Comparison of ENCODE assay signal across 10 mouse cellular contexts in genomic region chr10:75975216-75975615, GRCm38 (mm10). TPM values are rescaled to one million over a fixed set of nuclear protein-coding genes. Genes with fewer than 3 reads are reported as not detected.
DNase-seq lines count a peak whose midpoint lies in the region; ATAC-seq and TF ChIP-seq lines count a peak whose summit lies in the region.
"Had no signal": no experiment of that assay in that cellular context is flagged by ENCODE, and none has a peak within 500 bp of the region (broad histone marks: within the 10 kb centered on the region; RNA-seq: fewer than 3 reads in every experiment).

No protein-coding gene starts in this region.

- DNase-seq in gastrocnemius, adult 2 months = no peak
- DNase-seq in gastrocnemius, postnatal 14 days = no peak
- DNase-seq in 3T3-L1 (ENCODE audit: low read depth, low spot score) = peak; percentile 62
- DNase-seq in kidney, postnatal 14 days = peak; percentile 8
- no peak for DNase-seq in frontal cortex, postnatal 10 days (ENCODE audit: low spot score in 2 of 2)
- no peak for DNase-seq in layer of hippocampus, adult 9-10 months (ENCODE audit: low spot score)

- TF ChIP-seq POLR2A in ES-Bruce4 (IDR thresholded peaks at IDR 0.05; ENCODE audit: insufficient read depth, low read length) = no peak

- ATAC-seq in hindbrain, embryonic 12.5 days (ENCODE audit: low FRiP score) = no peak

- no peak overlapping the region for H3K4me3 ChIP-seq in gastrocnemius, adult 2 months
- H3K4me3 ChIP-seq in ES-Bruce4 (ENCODE audit: low read depth, low read length) = no peak overlapping the region
- no peak overlapping the region for H3K4me3 ChIP-seq in hindbrain, embryonic 12.5 days
- H3K4me3 ChIP-seq: heart, embryonic 13.5 days; limb, embryonic 12.5 days had no signal

- 78% methylated on average over 5 of the region's 5 CpGs for WGBS in hindbrain, embryonic 12.5 days

- H3K4me1 ChIP-seq in ES-Bruce4 (ENCODE audit: control insufficient read depth, insufficient read depth, low read length) = peaks cover 4% of the 10 kb centered on the region
- 0 out of 2 replicates have a peak, but pooled peaks cover 2% of the 10 kb centered on the region for H3K4me1 ChIP-seq in hindbrain, embryonic 12.5 days
- H3K4me1 ChIP-seq: heart, embryonic 13.5 days; limb, embryonic 12.5 days had no signal

- H3K4me2 ChIP-seq in hindbrain, embryonic 12.5 days (replicated peaks) = no peak overlapping the region
- H3K4me2 ChIP-seq: heart, embryonic 13.5 days; limb, embryonic 12.5 days had no signal

- no peak for TF ChIP-seq EP300 in ES-Bruce4 (IDR thresholded peaks at IDR 0.05; ENCODE audit: insufficient read depth, low read depth, low read length)

- no peak overlapping the region for H3K9ac ChIP-seq in ES-Bruce4 (ENCODE audit: low read depth, poor library complexity, severe bottlenecking)
- no peak overlapping the region for H3K9ac ChIP-seq in hindbrain, embryonic 12.5 days
- H3K9ac ChIP-seq: heart, embryonic 13.5 days; limb, embryonic 12.5 days had no signal

- H3K27ac ChIP-seq in gastrocnemius, adult 2 months = no peak overlapping the region
- no peak overlapping the region for H3K27ac ChIP-seq in ES-Bruce4 (ENCODE audit: insufficient read depth, low read length)
- no peak overlapping the region for H3K27ac ChIP-seq in hindbrain, embryonic 12.5 days
- H3K27ac ChIP-seq: heart, embryonic 13.5 days; limb, embryonic 12.5 days had no signal

- no peaks in the 10 kb centered on the region for H3K36me3 ChIP-seq in ES-Bruce4 (ENCODE audit: control insufficient read depth, insufficient read depth, low read length, poor library complexity, severe bottlenecking)
- no peaks in the 10 kb centered on the region for H3K36me3 ChIP-seq in hindbrain, embryonic 12.5 days
- H3K36me3 ChIP-seq: heart, embryonic 13.5 days; limb, embryonic 12.5 days had no signal

- peak; percentile 62 for TF ChIP-seq CTCF in gastrocnemius, adult 2 months (IDR thresholded peaks at IDR 0.05)
- peak; percentile 62 for TF ChIP-seq CTCF in ES-Bruce4 (IDR thresholded peaks at IDR 0.05; ENCODE audit: low read depth, low read length)

- no peaks in the 10 kb centered on the region for H3K9me3 ChIP-seq in ES-Bruce4 (replicated peaks; ENCODE audit: control insufficient read depth, insufficient read depth, low read length, poor library complexity, severe bottlenecking)
- no peaks in the 10 kb centered on the region for H3K9me3 ChIP-seq in hindbrain, embryonic 12.5 days (replicated peaks)
- H3K9me3 ChIP-seq: heart, embryonic 13.5 days; limb, embryonic 12.5 days had no signal

- no peaks in the 10 kb centered on the region for H3K27me3 ChIP-seq in ES-Bruce4 (ENCODE audit: control insufficient read depth, insufficient read depth, low read length, poor library complexity, severe bottlenecking)
- H3K27me3 ChIP-seq in hindbrain, embryonic 12.5 days = no peaks in the 10 kb centered on the region
- H3K27me3 ChIP-seq: heart, embryonic 13.5 days; limb, embryonic 12.5 days had no signal

- intact Hi-C loops in gastrocnemius, adult 2 months (cut with DNase I) = no loop called here
- intact Hi-C loops in gastrocnemius, postnatal 14 days (cut with DNase I; ENCODE audit: low total_unique reads) = no loop called here

RNA-seq across cellular contexts. Expression of gene Gm5134, which starts 20.9 kb away (rescaled TPM):
- total RNA-seq in gastrocnemius, adult 2 months (2021) = not detected
- total RNA-seq in gastrocnemius, postnatal 14 days (2021) = not detected
- 0.38 and 0.43 TPM in 2 replicates for polyA plus RNA-seq in ES-Bruce4 (2011; ENCODE audit: insufficient read depth, insufficient read length, low read depth, missing spikeins)
- not detected in 2 replicates for polyA plus RNA-seq in hindbrain, embryonic 12.5 days (2016; fragmentation: Nextera tagmentation; extraction: Ambion mirVana)
- polyA plus RNA-seq: heart, embryonic 13.5 days; limb, embryonic 12.5 days had no signal

RNA-seq across cellular contexts. Expression of gene Vpreb3, which starts 32.4 kb away (rescaled TPM):
- total RNA-seq in gastrocnemius, adult 2 months (2021) = not detected
- total RNA-seq in gastrocnemius, postnatal 14 days (2021) = not detected
- polyA plus RNA-seq in ES-Bruce4 (2011; ENCODE audit: insufficient read depth, insufficient read length, low read depth, missing spikeins) = 1.2 TPM in 1 of 2 replicates, not detected in the other
- 0.34 and 0.98 TPM in 2 replicates for polyA plus RNA-seq in hindbrain, embryonic 12.5 days (2016; fragmentation: Nextera tagmentation; extraction: Ambion mirVana)

RNA-seq across cellular contexts. Expression of gene Gm867, which starts 34.7 kb away (rescaled TPM):
- not detected for total RNA-seq in gastrocnemius, adult 2 months (2021)
- not detected for total RNA-seq in gastrocnemius, postnatal 14 days (2021)
- polyA plus RNA-seq in ES-Bruce4 (2011; ENCODE audit: insufficient read depth, insufficient read length, low read depth, missing spikeins) = 0.66 and 0.91 TPM in 2 replicates
- polyA plus RNA-seq in hindbrain, embryonic 12.5 days (2016; fragmentation: Nextera tagmentation; extraction: Ambion mirVana) = 1.5 and 1.7 TPM in 2 replicates

RNA-seq across cellular contexts. Expression of gene Mmp11, which starts 38.9 kb away (rescaled TPM):
- total RNA-seq in gastrocnemius, adult 2 months (2021) = 1 to 10 TPM; 2.5 to 2.8 TPM
- total RNA-seq in gastrocnemius, postnatal 14 days (2021) = 1 to 10 TPM; 3.5 to 4.8 TPM
- 23.1 and 27.9 TPM in 2 replicates for polyA plus RNA-seq in ES-Bruce4 (2011; ENCODE audit: insufficient read depth, insufficient read length, low read depth, missing spikeins)
- 55.2 and 56.1 TPM in 2 replicates for polyA plus RNA-seq in hindbrain, embryonic 12.5 days (2016; fragmentation: Nextera tagmentation; extraction: Ambion mirVana)

RNA-seq across cellular contexts. Expression of gene Chchd10, which starts 42.3 kb away (rescaled TPM):
- total RNA-seq in gastrocnemius, adult 2 months (2021) = 1,000 to 10,000 TPM; 1,469 to 1,586 TPM
- total RNA-seq in gastrocnemius, postnatal 14 days (2021) = 1,000 to 10,000 TPM in 1 of 2 experiments, 100 to 1,000 TPM in 1; 861 to 1,001 TPM
- 405 and 450 TPM in 2 replicates for polyA plus RNA-seq in ES-Bruce4 (2011; ENCODE audit: insufficient read depth, insufficient read length, low read depth, missing spikeins)
- polyA plus RNA-seq in hindbrain, embryonic 12.5 days (2016; fragmentation: Nextera tagmentation; extraction: Ambion mirVana) = 15.4 and 15.5 TPM in 2 replicates

Comparison
In these comparisons a context has a peak if more than half of its experiments do, and no peak if none do; other contexts are left out.
1. DNase-seq: peak in 3T3-L1 (single experiment) and kidney, postnatal 14 days (single experiment); none in gastrocnemius, adult 2 months (single experiment), gastrocnemius, postnatal 14 days (single experiment), frontal cortex, postnatal 10 days (0 of 2) and layer of hippocampus, adult 9-10 months (single experiment).